Mouse (Mus musculus): ENCODE measurements around the gene Gtf2f2. TPM values are rescaled to one million over a fixed set of nuclear protein-coding genes. Genes with fewer than 3 reads are reported as not detected.
"Not testable (repeated sequence)": the region's sequence is repeated elsewhere in the genome, so short reads cannot be mapped to it uniquely, and the experiment has no call there.

The Gtf2f2 gene
- total RNA-seq, 2 experiments from 2014 or later: 25.0 to 27.4 TPM

- DNase-seq: no peak
Observed at GRCm38 (mm10) chr14:75911968-75912367, 98.7 kb downstream of the Gtf2f2 start.

- no peak for DNase-seq
Observed at GRCm38 (mm10) chr14:75906931-75907330, 103.7 kb downstream of the Gtf2f2 start.

GRCm38 (mm10) chr14:75904972-75905371, 105.7 kb downstream of the Gtf2f2 start:
- DNase-seq: no peak

GRCm38 (mm10) chr14:75903131-75903530, 107.5 kb downstream of the Gtf2f2 start:
- no peak for DNase-seq

GRCm38 (mm10) chr14:75902013-75902412, 108.7 kb downstream of the Gtf2f2 start:
- DNase-seq: no peak

GRCm38 (mm10) chr14:75900793-75901499, 109.7 kb downstream of the Gtf2f2 start:
- no peak for DNase-seq

GRCm38 (mm10) chr14:75899566-75899965, 111.1 kb downstream of the Gtf2f2 start:
- peak; percentile 89 for DNase-seq

GRCm38 (mm10) chr14:75892118-75892517, 118.5 kb downstream of the Gtf2f2 start:
- no peak for DNase-seq

- no peak for DNase-seq
Observed at GRCm38 (mm10) chr14:75883873-75884272, 126.8 kb downstream of the Gtf2f2 start.

GRCm38 (mm10) chr14:75883330-75883729, 127.3 kb downstream of the Gtf2f2 start:
- DNase-seq: no peak

- DNase-seq: no peak
Observed at GRCm38 (mm10) chr14:75881856-75882255, 128.8 kb downstream of the Gtf2f2 start.

GRCm38 (mm10) chr14:75878980-75879379, 131.7 kb downstream of the Gtf2f2 start:
- DNase-seq: no peak

GRCm38 (mm10) chr14:75877297-75877696, 133.4 kb downstream of the Gtf2f2 start:
- no peak for DNase-seq

- DNase-seq: peak; percentile 84
Observed at GRCm38 (mm10) chr14:75876320-75877043, 134.2 kb downstream of the Gtf2f2 start.

- DNase-seq: peak; percentile 39
Observed at GRCm38 (mm10) chr14:75873612-75874011, 137.1 kb downstream of the Gtf2f2 start.

- DNase-seq: no peak
Observed at GRCm38 (mm10) chr14:75871750-75872149, 138.9 kb downstream of the Gtf2f2 start.

- DNase-seq: no peak
Observed at GRCm38 (mm10) chr14:75871111-75871510, 139.6 kb downstream of the Gtf2f2 start.

- DNase-seq: peak; percentile 65
Observed at GRCm38 (mm10) chr14:75870631-75871030, 140.0 kb downstream of the Gtf2f2 start.

GRCm38 (mm10) chr14:75869769-75870363, 140.8 kb downstream of the Gtf2f2 start:
- no peak for DNase-seq

GRCm38 (mm10) chr14:75868028-75868427, 142.6 kb downstream of the Gtf2f2 start:
- DNase-seq: not testable (repeated sequence)

- DNase-seq: no peak
Observed at GRCm38 (mm10) chr14:75866706-75867333, 143.8 kb downstream of the Gtf2f2 start.

GRCm38 (mm10) chr14:75863549-75864409, 146.9 kb downstream of the Gtf2f2 start:
- peak; percentile 81 for DNase-seq

Measured in heart, postnatal 4 days (tissue).